Mouse (Mus musculus): ENCODE data around the gene Gskip.

DNA sequence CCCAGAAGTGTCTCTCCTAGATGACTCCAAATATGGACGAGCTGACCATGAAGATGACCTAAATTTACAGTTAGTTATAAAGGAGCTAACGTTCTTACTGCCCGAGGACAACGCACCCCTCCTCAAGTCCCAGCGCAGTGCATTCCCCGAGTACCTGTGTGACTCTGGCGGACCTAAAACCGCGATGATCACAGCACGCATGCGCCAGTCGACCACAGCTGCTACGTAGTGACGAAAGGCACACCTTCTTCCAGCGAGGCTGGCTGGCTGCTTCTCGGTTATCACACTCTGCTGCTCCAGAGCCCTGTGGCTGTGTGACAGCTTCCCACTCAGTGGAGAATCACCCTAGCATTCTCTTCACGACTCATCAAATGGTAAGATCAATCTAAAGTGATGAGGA, 34.0 kb downstream of the Gskip start:
- TF ChIP-seq CTCF (IDR thresholded peaks at IDR 0.05; ENCODE audit: borderline replicate concordance, insufficient read depth, low read depth, low read length) (no peak), POLR2A (IDR thresholded peaks at IDR 0.05; ENCODE audit: borderline replicate concordance, insufficient read depth, low read length) (no peak)

All from cerebellum, adult 2 months (tissue).